Mouse (Mus musculus): ENCODE results near the gene Omg. TPM values are rescaled to one million over a fixed set of nuclear protein-coding genes. Genes with fewer than 3 reads are reported as not detected.

The Omg gene
- polyA plus RNA-seq, 1 experiment from 2014 or later, result 0.66 TPM

DNA sequence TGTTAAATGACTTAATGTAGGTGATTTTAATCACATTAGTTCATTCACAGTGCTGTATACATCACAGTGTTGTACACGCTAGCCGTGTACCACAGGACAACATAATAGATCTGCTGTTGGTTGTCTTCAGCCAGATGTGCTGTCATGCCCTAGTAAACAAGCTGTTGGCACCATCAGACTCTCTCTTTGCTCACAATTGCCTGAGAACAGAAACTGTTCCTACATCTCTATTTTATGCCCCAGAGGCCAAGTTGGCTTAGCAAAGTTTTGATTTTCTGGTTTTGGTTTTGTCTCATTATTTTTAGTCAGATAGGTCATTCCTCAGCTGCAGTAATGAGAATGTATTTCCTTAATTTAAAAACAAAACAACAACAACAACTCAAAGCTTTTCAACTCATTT is 25.9 kb upstream of the Omg start:
- Histone ChIP-seq H3K4me2 (ENCODE audit: low read length) (no peak overlapping the region), H3K27ac (ENCODE audit: low read depth) (no peak overlapping the region), H3K27me3 (replicated peaks; ENCODE audit: control insufficient read depth, insufficient read depth, low read length) (no peaks in the 10 kb centered on the region), H3K4me1 (replicated peaks; ENCODE audit: control insufficient read depth, insufficient read depth, low read length) (no peaks in the 10 kb centered on the region), H3K4me3 (ENCODE audit: low read depth, low read length) (no peak overlapping the region), H3K9ac (ENCODE audit: low read length) (no peak overlapping the region), H3K9me3 (ENCODE audit: control insufficient read depth, low read length) (no peaks in the 10 kb centered on the region), H3K36me3 (ENCODE audit: control insufficient read depth, insufficient read depth, low read length) (peaks cover 16% of the 10 kb centered on the region)
- no peak for DNase-seq (ENCODE audit: low spot score)
- WGBS, result 87% methylated on average over 2 of the region's 2 CpGs
- no peak for ATAC-seq (replicated peaks; ENCODE audit: low FRiP score, low TSS enrichment, low read depth)

DNA sequence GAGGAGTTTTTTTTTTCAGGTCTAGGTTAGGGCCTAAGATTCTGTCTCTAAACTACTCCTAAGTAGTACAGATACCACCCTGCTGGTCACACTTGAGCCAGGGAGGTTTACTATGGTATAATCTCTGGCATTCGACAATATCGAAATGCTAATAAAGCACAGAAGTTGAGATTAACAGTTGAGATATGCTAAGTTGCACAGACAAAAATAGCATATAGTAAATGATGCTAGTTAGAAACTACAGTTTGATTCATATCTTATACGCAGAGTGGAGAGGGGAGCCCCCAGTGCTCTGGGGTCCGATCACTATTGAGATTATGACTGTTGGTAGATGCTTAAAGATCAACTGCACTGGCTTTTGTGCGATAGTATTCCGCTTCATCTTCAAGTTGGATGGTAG is 25.3 kb upstream of the Omg start:
- 91% methylated on average over 6 of the region's 6 CpGs for WGBS
- no peak for ATAC-seq (replicated peaks; ENCODE audit: low FRiP score, low TSS enrichment, low read depth)

DNA sequence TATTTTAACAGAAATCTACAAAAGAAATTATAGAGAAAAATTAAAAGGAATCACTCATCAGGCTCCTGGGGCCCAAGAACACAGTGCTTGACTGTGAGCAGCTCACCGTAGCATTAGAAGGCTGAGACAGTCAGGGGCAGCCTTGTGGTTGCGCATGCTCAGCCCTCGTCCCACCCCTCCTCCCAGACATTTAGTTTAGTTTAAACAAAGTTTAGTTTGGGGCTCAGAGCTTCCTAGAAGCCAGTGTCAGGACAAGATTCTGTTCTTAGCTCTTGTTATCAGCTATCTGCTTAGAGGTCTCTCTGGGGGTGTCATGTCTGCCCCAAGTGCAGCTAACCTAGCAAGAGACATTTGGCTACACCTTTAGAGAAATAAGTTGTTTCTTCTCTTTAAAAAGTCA is 24.7 kb upstream of the Omg start:
- Histone ChIP-seq H3K4me2 (ENCODE audit: low read length) (no peak overlapping the region), H3K27me3 (replicated peaks; ENCODE audit: control insufficient read depth, insufficient read depth, low read length) (no peaks in the 10 kb centered on the region), H3K9me3 (ENCODE audit: control insufficient read depth, low read length) (no peaks in the 10 kb centered on the region), H3K27ac (ENCODE audit: low read depth) (no peak overlapping the region), H3K4me3 (ENCODE audit: low read depth, low read length) (no peak overlapping the region), H3K9ac (ENCODE audit: low read length) (no peak overlapping the region), H3K36me3 (ENCODE audit: control insufficient read depth, insufficient read depth, low read length) (peaks cover 25% of the 10 kb centered on the region), H3K4me1 (replicated peaks; ENCODE audit: control insufficient read depth, insufficient read depth, low read length) (no peaks in the 10 kb centered on the region)
- whole genome bisulfite sequencing, result 88% methylated on average over 3 of the region's 3 CpGs
- no peak for ATAC-seq (replicated peaks; ENCODE audit: low FRiP score, low TSS enrichment, low read depth)
- no peak for DNase-seq (ENCODE audit: low spot score)

More for the DNA sequence above, 25.3 kb upstream of the Omg start:
- Histone ChIP-seq H3K36me3 (ENCODE audit: control insufficient read depth, insufficient read depth, low read length) (peaks cover 21% of the 10 kb centered on the region), H3K4me2 (ENCODE audit: low read length) (no peak overlapping the region), H3K4me3 (ENCODE audit: low read depth, low read length) (no peak overlapping the region), H3K27ac (ENCODE audit: low read depth) (no peak overlapping the region), H3K9me3 (ENCODE audit: control insufficient read depth, low read length) (no peaks in the 10 kb centered on the region), H3K4me1 (replicated peaks; ENCODE audit: control insufficient read depth, insufficient read depth, low read length) (no peaks in the 10 kb centered on the region), H3K27me3 (replicated peaks; ENCODE audit: control insufficient read depth, insufficient read depth, low read length) (no peaks in the 10 kb centered on the region), H3K9ac (ENCODE audit: low read length) (no peak overlapping the region)
- no peak for DNase-seq (ENCODE audit: low spot score)

DNA sequence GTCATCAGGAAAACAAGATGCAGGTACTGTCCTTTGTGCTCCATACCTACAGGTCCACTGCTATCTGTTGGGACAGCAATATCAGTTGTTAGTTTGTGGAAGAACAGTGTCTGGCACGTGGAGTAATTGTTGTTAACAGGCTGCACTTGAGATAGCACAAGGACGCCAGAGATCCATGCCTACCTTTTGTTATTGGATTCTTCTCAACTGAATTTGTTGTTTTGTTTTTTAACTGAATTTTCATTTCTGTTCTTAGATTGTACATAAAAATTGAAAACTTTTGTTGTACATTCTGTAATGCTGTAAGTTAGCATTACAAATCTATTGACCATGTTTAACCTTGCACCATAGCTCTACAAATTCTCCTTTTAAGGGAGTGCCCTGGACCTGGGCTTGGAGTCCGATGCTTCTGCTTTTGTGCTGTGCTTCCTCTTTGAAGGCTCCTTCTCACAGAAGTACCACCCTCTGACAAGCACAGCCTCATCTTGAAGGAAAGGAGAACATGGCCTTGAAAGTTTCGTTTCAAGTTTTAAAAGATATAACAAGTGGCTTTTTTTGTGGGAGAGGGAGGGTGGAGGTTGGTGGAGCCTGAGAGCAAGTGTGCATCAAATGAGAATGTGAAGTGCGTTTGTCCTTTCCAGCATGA is 24.0 kb upstream of the Omg start:
- no peak overlapping the region for H3K4me2 ChIP-seq (ENCODE audit: low read length)
- H3K9ac ChIP-seq (ENCODE audit: low read length), result no peak overlapping the region
- H3K27ac ChIP-seq (ENCODE audit: low read depth), result no peak overlapping the region
- H3K9me3 ChIP-seq (ENCODE audit: control insufficient read depth, low read length), result no peaks in the 10 kb centered on the region
- DNase-seq (ENCODE audit: low spot score) (no peak), ATAC-seq (replicated peaks; ENCODE audit: low FRiP score, low TSS enrichment, low read depth) (no peak)
- H3K4me3 ChIP-seq (ENCODE audit: low read depth, low read length), result no peak overlapping the region
- H3K27me3 ChIP-seq (replicated peaks; ENCODE audit: control insufficient read depth, insufficient read depth, low read length), result no peaks in the 10 kb centered on the region
- H3K36me3 ChIP-seq (ENCODE audit: control insufficient read depth, insufficient read depth, low read length), result peaks cover 25% of the 10 kb centered on the region
- no peaks in the 10 kb centered on the region for H3K4me1 ChIP-seq (replicated peaks; ENCODE audit: control insufficient read depth, insufficient read depth, low read length)
- 87% methylated on average over 5 of the region's 5 CpGs for WGBS

DNA sequence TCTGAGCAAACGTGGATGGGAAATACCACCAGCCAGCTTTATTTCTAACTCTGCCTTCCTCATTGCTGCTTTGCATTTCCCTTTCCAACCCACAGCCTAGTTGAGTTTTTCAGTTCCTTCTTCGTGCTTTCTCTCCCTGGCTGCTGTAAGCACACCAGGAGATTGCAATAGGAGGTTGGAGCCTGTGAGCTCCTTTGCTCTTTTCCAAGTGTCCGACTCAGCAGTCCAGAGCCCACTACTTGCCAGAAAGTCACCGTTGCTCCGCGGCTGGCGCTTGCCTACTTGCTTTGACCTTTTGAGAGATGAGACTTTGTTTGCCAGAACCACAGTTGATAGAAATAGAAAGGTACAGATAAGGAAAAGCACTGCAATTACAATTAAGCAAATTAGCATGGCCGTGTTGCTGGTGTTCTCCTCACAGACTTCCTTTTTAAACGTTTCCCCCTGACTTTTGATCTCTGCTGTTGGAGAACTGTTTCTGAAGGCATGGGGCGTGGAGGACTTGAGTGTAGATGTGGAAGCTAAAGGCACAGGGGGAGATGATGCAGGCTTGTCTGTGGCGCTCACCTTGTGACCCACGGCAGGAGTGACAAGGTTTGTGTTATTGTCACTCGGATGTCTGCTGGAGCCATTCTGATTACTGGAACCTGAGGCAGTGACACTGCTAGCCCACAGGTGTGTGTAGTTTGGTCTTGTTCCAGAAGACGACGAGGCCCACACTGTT is 23.3 kb upstream of the Omg start:
- no peak overlapping the region for H3K4me2 ChIP-seq (ENCODE audit: low read length)
- no peaks in the 10 kb centered on the region for H3K4me1 ChIP-seq (replicated peaks; ENCODE audit: control insufficient read depth, insufficient read depth, low read length)
- no peak overlapping the region for H3K9ac ChIP-seq (ENCODE audit: low read length)
- H3K36me3 ChIP-seq (ENCODE audit: control insufficient read depth, insufficient read depth, low read length), result peaks cover 25% of the 10 kb centered on the region
- no peak for ATAC-seq (replicated peaks; ENCODE audit: low FRiP score, low TSS enrichment, low read depth)
- no peak overlapping the region for H3K27ac ChIP-seq (ENCODE audit: low read depth)
- no peaks in the 10 kb centered on the region for H3K27me3 ChIP-seq (replicated peaks; ENCODE audit: control insufficient read depth, insufficient read depth, low read length)
- no peaks in the 10 kb centered on the region for H3K9me3 ChIP-seq (ENCODE audit: control insufficient read depth, low read length)
- H3K4me3 ChIP-seq (ENCODE audit: low read depth, low read length), result no peak overlapping the region
- no peak for DNase-seq (ENCODE audit: low spot score)
- 73% methylated on average over 15 of the region's 15 CpGs for WGBS

DNA sequence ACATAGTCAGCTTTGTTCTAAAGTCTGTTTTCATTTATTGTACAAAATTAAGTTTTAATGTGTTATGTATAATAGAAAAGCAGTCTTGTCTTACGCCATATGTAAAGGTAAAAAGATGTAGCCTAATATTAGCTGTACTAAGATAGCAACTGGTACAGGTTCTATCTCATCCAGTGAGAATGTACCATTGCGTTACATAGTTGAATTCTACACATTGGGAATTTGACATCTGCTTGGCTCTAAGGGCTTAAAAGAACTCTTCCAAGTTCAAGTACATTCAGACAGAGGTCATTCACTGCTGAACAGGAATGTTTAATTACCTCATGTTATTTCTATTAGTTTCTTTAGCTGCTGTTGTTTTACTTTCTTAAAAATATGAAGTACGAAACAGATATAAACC is 22.7 kb upstream of the Omg start:
- no peak overlapping the region for H3K4me3 ChIP-seq (ENCODE audit: low read depth, low read length)
- H3K9ac ChIP-seq (ENCODE audit: low read length), result no peak overlapping the region
- H3K36me3 ChIP-seq (ENCODE audit: control insufficient read depth, insufficient read depth, low read length), result peaks cover 19% of the 10 kb centered on the region
- DNase-seq (ENCODE audit: low spot score) (no peak), ATAC-seq (replicated peaks; ENCODE audit: low FRiP score, low TSS enrichment, low read depth) (no peak)
- H3K4me2 ChIP-seq (ENCODE audit: low read length), result no peak overlapping the region
- no peaks in the 10 kb centered on the region for H3K27me3 ChIP-seq (replicated peaks; ENCODE audit: control insufficient read depth, insufficient read depth, low read length)
- no peaks in the 10 kb centered on the region for H3K9me3 ChIP-seq (ENCODE audit: control insufficient read depth, low read length)
- 85% methylated on average over 3 of the region's 3 CpGs for WGBS
- H3K27ac ChIP-seq (ENCODE audit: low read depth), result no peak overlapping the region
- no peaks in the 10 kb centered on the region for H3K4me1 ChIP-seq (replicated peaks; ENCODE audit: control insufficient read depth, insufficient read depth, low read length)

DNA sequence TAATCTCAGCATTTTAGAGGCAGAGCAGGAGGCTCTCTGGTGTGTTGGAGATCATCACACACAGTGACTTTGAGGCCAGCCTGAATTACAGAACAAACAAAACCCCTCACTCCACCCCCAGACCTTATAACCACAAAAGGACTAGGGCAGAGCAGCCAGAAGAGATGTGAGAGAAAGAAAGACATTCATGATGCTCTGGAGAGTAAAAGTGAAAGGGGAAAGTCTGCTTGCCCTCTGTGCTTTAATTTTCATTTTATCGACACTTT is 20.4 kb upstream of the Omg start:
- DNase-seq (ENCODE audit: low spot score) (no peak), ATAC-seq (replicated peaks; ENCODE audit: low FRiP score, low TSS enrichment, low read depth) (no peak)
- 83% methylated on average over 1 of the region's 1 CpGs for WGBS
- Histone ChIP-seq H3K9me3 (ENCODE audit: control insufficient read depth, low read length) (no peaks in the 10 kb centered on the region), H3K4me3 (ENCODE audit: low read depth, low read length) (no peak overlapping the region), H3K4me1 (replicated peaks; ENCODE audit: control insufficient read depth, insufficient read depth, low read length) (no peaks in the 10 kb centered on the region), H3K9ac (ENCODE audit: low read length) (no peak overlapping the region), H3K36me3 (ENCODE audit: control insufficient read depth, insufficient read depth, low read length) (peaks cover 17% of the 10 kb centered on the region), H3K27me3 (replicated peaks; ENCODE audit: control insufficient read depth, insufficient read depth, low read length) (no peaks in the 10 kb centered on the region), H3K4me2 (ENCODE audit: low read length) (no peak overlapping the region), H3K27ac (ENCODE audit: low read depth) (no peak overlapping the region)

DNA sequence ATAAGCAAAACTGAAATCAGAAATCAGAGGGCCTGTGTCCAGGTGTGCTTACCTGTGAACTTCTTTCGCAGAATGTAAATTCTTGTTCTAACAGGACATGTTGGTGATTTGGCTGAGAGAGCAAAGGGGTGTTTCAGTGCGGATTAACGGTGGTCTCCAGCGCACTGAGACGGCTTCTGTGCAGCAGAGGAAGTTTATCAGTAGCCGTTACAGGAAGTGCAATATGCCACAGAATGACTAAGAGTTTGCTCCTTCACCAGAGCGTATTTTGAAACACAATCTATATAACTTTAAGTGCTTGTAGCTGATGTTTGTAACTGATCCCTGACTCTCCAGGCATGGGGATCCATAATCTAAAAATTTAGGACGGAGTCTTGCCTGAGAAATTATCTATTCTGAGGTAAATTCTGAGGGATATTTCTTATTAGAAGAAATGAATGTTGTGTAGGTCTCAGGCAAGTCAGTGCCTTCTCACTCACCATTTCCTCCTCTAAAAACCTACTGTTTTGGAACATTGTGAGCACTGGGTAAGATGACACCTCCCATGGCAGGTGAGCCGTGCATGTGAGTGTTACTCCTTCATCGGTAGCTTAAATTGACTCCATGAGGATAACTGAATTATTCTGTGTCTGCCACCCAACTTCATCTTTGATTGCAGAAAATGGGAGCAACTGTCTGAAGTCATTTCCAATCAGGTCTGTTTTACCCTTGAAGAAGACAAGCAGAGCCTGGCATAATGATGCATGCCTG is 19.9 kb upstream of the Omg start, which contains the start of gene Evi2b:
TSS of gene Evi2b (minus strand) at position 203 of the 750 bp plus-strand sequence.
- Histone ChIP-seq H3K27me3 (replicated peaks; ENCODE audit: control insufficient read depth, insufficient read depth, low read length) (no peaks in the 10 kb centered on the region), H3K27ac (ENCODE audit: low read depth) (no peak within 1 kb of the TSS), H3K36me3 (ENCODE audit: control insufficient read depth, insufficient read depth, low read length) (peaks cover 17% of the 10 kb centered on the region), H3K9ac (ENCODE audit: low read length) (no peak within 1 kb of the TSS), H3K4me3 (ENCODE audit: low read depth, low read length) (no peak within 1 kb of the TSS), H3K4me2 (ENCODE audit: low read length) (no peak within 1 kb of the TSS), H3K4me1 (replicated peaks; ENCODE audit: control insufficient read depth, insufficient read depth, low read length) (no peaks in the 10 kb centered on the region), H3K9me3 (ENCODE audit: control insufficient read depth, low read length) (no peaks in the 10 kb centered on the region)
- ATAC-seq (replicated peaks; ENCODE audit: low FRiP score, low TSS enrichment, low read depth) (no peak), DNase-seq (ENCODE audit: low spot score) (no peak)
- WGBS, result 64% methylated on average over 10 of the region's 10 CpGs
